Mouse (Mus musculus) heart, embryonic 16.5 days (tissue): ENCODE results near the gene Pik3c2b. TPM values are rescaled to one million over a fixed set of nuclear protein-coding genes. Genes with fewer than 3 reads are reported as not detected.

Experiments
- ATAC-seq: fragments of 200-750 bp; cut with Nextera tagmentation; replicated peaks from 2 replicates; pipeline ENCODE4 v1.8.0; 2017; ENCODE audit warnings: moderate number of reproducible peaks; ENCODE audit not compliant: insufficient read depth, low FRiP score; ENCODE audit errors: extremely low read depth
- H3K27ac ChIP-seq: fragments of 300-500 bp; sonication (generic); 2 replicates; pipeline ENCODE4 v1.5.1; 2014; ENCODE audit warnings: mild to moderate bottlenecking, low read length, control low read depth, moderate library complexity
- H3K27me3 ChIP-seq: fragments of 300-500 bp; sonication (generic); 2 replicates; pipeline ENCODE4 v1.6.1; 2014; ENCODE audit warnings: low read length, mixed read lengths; ENCODE audit not compliant: control insufficient read depth, insufficient read depth
- H3K36me3 ChIP-seq: fragments of 300-500 bp; sonication (generic); 2 replicates; pipeline ENCODE4 v1.6.1; 2014; ENCODE audit not compliant: control insufficient read depth, insufficient read depth
- H3K4me1 ChIP-seq: fragments of 300-500 bp; sonication (generic); 2 replicates; pipeline ENCODE4 v1.6.1; 2014; ENCODE audit warnings: low read length, mixed read lengths; ENCODE audit not compliant: control insufficient read depth, insufficient read depth
- H3K4me2 ChIP-seq: fragments of 300-500 bp; sonication (generic); 2 replicates; pipeline ENCODE4 v1.6.1; 2014; ENCODE audit warnings: low read depth, mild to moderate bottlenecking, control low read depth, low read length
- H3K4me3 ChIP-seq: fragments of 300-500 bp; sonication (generic); 2 replicates; pipeline ENCODE4 v1.5.1; 2014; ENCODE audit warnings: mild to moderate bottlenecking, control low read depth, low read length
- H3K9ac ChIP-seq: fragments of 300-500 bp; sonication (generic); 2 replicates; pipeline ENCODE4 v1.6.1; 2014; ENCODE audit warnings: low read length, control low read depth
- H3K9me3 ChIP-seq: fragments of 300-500 bp; sonication (generic); replicated peaks from 2 replicates; pipeline ENCODE4 v1.6.1; 2016; ENCODE audit warnings: low read length; ENCODE audit not compliant: control insufficient read depth
- WGBS: fragments of 180-500 bp; shearing (Covaris S2); extraction: QIAGEN DNeasy Blood & Tissue Kit; methylation state at CpG from one replicate; pipeline ENCODE4 v1.1.7; 2014; 5-methylcytosine and 5-hydroxymethylcytosine counted together
- polyA plus RNA-seq: library from polyadenylated mRNA; unstranded; fragments of >200 nt; fragmentation: Nextera tagmentation; extraction: Ambion mirVana; gene quantifications from 2 replicates; pipeline ENCODE4 v1.2.1, GENCODE M21; 2015

Gene Pik3c2b
- polyA plus RNA-seq, 1 experiment from 2014 or later: 9.5 TPM

- ATAC-seq: peak; percentile 98
- under 1% methylated on average over 72 of the region's 72 CpGs for whole genome bisulfite sequencing
- Histone ChIP-seq H3K9me3 (no peaks in the 10 kb centered on the region), H3K27ac (peak within 1 kb of the TSS; percentile 99), H3K27me3 (no peaks in the 10 kb centered on the region), H3K4me2 (peak within 1 kb of the TSS; percentile 97), H3K4me3 (peak within 1 kb of the TSS; percentile 87), H3K36me3 (0 out of 2 replicates have a peak, but pooled peaks cover 1% of the 10 kb centered on the region), H3K4me1 (peaks cover 17% of the 10 kb centered on the region), H3K9ac (peak within 1 kb of the TSS; percentile 100)
Observed at GRCm38 (mm10) chr1:133130638-133131560, 85.4 kb downstream of the Pik3c2b start, which contains the start of gene Ppp1r15b. Ppp1r15b (plus strand) TSS chr1:133131143.

- peak; percentile 62; the same call in 1 of the 2 replicates for ATAC-seq
- Histone ChIP-seq H3K4me2 (peak overlapping the region; percentile 97), H3K27me3 (no peaks in the 10 kb centered on the region), H3K9me3 (no peaks in the 10 kb centered on the region), H3K27ac (peak overlapping the region; percentile 99), H3K4me1 (peaks cover 21% of the 10 kb centered on the region), H3K4me3 (peak overlapping the region; percentile 87), H3K36me3 (peaks cover 2% of the 10 kb centered on the region), H3K9ac (peak overlapping the region; percentile 100)
- under 1% methylated on average over 35 of the region's 35 CpGs for WGBS
Observed at GRCm38 (mm10) chr1:133131561-133131905, 86.1 kb downstream of the Pik3c2b start.

GRCm38 (mm10) chr1:133131936-133132335 is 86.5 kb downstream of the Pik3c2b start:
- H3K9ac ChIP-seq: peak overlapping the region; percentile 100
- H3K4me3 ChIP-seq: peak overlapping the region; percentile 87
- WGBS: 0% methylated on average over 11 of the region's 11 CpGs
- no peaks in the 10 kb centered on the region for H3K27me3 ChIP-seq
- H3K4me1 ChIP-seq: peaks cover 21% of the 10 kb centered on the region
- no peak for ATAC-seq
- H3K4me2 ChIP-seq: peak overlapping the region; percentile 97
- H3K36me3 ChIP-seq: peaks cover 6% of the 10 kb centered on the region
- peak overlapping the region; percentile 99 for H3K27ac ChIP-seq
- H3K9me3 ChIP-seq: no peaks in the 10 kb centered on the region

GRCm38 (mm10) chr1:133132388-133133326 is 87.2 kb downstream of the Pik3c2b start:
- no peaks in the 10 kb centered on the region for H3K27me3 ChIP-seq
- peaks cover 21% of the 10 kb centered on the region for H3K4me1 ChIP-seq
- peaks cover 13% of the 10 kb centered on the region for H3K36me3 ChIP-seq
- H3K4me3 ChIP-seq: peak overlapping the region; percentile 87
- H3K9me3 ChIP-seq: no peaks in the 10 kb centered on the region
- H3K9ac ChIP-seq: peak overlapping the region; percentile 100
- peak overlapping the region; percentile 99 for H3K27ac ChIP-seq
- 2% methylated on average over 26 of the region's 26 CpGs for WGBS
- H3K4me2 ChIP-seq: peak overlapping the region; percentile 97
- ATAC-seq: no peak

- H3K4me3 ChIP-seq: peak overlapping the region; percentile 87
- peak overlapping the region; percentile 100 for H3K9ac ChIP-seq
- no peaks in the 10 kb centered on the region for H3K9me3 ChIP-seq
- peaks cover 20% of the 10 kb centered on the region for H3K36me3 ChIP-seq
- no peak overlapping the region for H3K27ac ChIP-seq
- peak overlapping the region; percentile 97 for H3K4me2 ChIP-seq
- WGBS: 3% methylated on average over 2 of the region's 2 CpGs
- ATAC-seq: no peak
- H3K27me3 ChIP-seq: no peaks in the 10 kb centered on the region
- H3K4me1 ChIP-seq: peaks cover 21% of the 10 kb centered on the region
Observed at GRCm38 (mm10) chr1:133133425-133133824, 88.0 kb downstream of the Pik3c2b start.

- H3K4me2 ChIP-seq: peak overlapping the region; percentile 97
- peak overlapping the region; percentile 87 for H3K4me3 ChIP-seq
- H3K27ac ChIP-seq: peak overlapping the region; percentile 65
- peak overlapping the region; percentile 100 for H3K9ac ChIP-seq
- no peaks in the 10 kb centered on the region for H3K9me3 ChIP-seq
- H3K4me1 ChIP-seq: peaks cover 21% of the 10 kb centered on the region
- no peaks in the 10 kb centered on the region for H3K27me3 ChIP-seq
- H3K36me3 ChIP-seq: peaks cover 27% of the 10 kb centered on the region
- ATAC-seq: no peak
- WGBS: 2% methylated on average over 4 of the region's 4 CpGs
Observed at GRCm38 (mm10) chr1:133134071-133134470, 88.6 kb downstream of the Pik3c2b start.

GRCm38 (mm10) chr1:133134881-133135280 is 89.4 kb downstream of the Pik3c2b start:
- H3K4me1 ChIP-seq: peaks cover 21% of the 10 kb centered on the region
- H3K4me2 ChIP-seq: peak overlapping the region; percentile 97
- H3K4me3 ChIP-seq: peak overlapping the region; percentile 87
- ATAC-seq: no peak
- H3K9ac ChIP-seq: peak overlapping the region; percentile 100
- peaks cover 33% of the 10 kb centered on the region for H3K36me3 ChIP-seq
- 6% methylated on average over 4 of the region's 4 CpGs for WGBS
- H3K27me3 ChIP-seq: no peaks in the 10 kb centered on the region
- no peak overlapping the region for H3K27ac ChIP-seq
- no peaks in the 10 kb centered on the region for H3K9me3 ChIP-seq

GRCm38 (mm10) chr1:133135808-133136207 is 90.3 kb downstream of the Pik3c2b start:
- ATAC-seq: no peak
- WGBS: 56% methylated on average over 5 of the region's 5 CpGs
- H3K4me3 ChIP-seq: peak overlapping the region; percentile 87
- H3K27ac ChIP-seq: no peak overlapping the region
- H3K4me2 ChIP-seq: peak overlapping the region; percentile 97
- H3K9ac ChIP-seq: 0 out of 2 replicates have a peak overlapping the region, but pooled peaks have one; percentile 24
- peaks cover 18% of the 10 kb centered on the region for H3K4me1 ChIP-seq
- peaks cover 42% of the 10 kb centered on the region for H3K36me3 ChIP-seq
- no peaks in the 10 kb centered on the region for H3K27me3 ChIP-seq
- H3K9me3 ChIP-seq: no peaks in the 10 kb centered on the region
